Mouse (Mus musculus) heart, postnatal 0 days (tissue): ENCODE results near the gene Hist1h4f.

Experiments
- CTCF ChIP-seq: IDR thresholded peaks from 2 replicates; pipeline ENCODE4 v1.5.1; 2016; ENCODE audit warnings: antibody characterized with exemption, control low read depth, low read depth
- EP300 ChIP-seq: IDR thresholded peaks from 2 replicates; pipeline ENCODE4 v1.6.1; 2016; ENCODE audit warnings: antibody characterized with exemption, low read depth

GRCm38 (mm10) chr13:23529480-23530165 is 21.8 kb downstream of the Hist1h4f start:
- no peak for TF ChIP-seq CTCF
- no peak for TF ChIP-seq EP300
